Mouse (Mus musculus) heart, adult 2 months (tissue): Measurements from ENCODE around the gene Pgpep1l.

Source experiments
- CTCF ChIP-seq: fragments of 200-600 bp; IDR thresholded peaks from 2 replicates; pipeline ENCODE4 v1.8.1; 2022; ENCODE audit warnings: antibody characterized with exemption, mild to moderate bottlenecking, moderate library complexity
- POLR2A ChIP-seq: fragments of 200-500 bp; IDR thresholded peaks from 2 replicates; pipeline ENCODE4 v1.6.1; 2011; ENCODE audit warnings: mild to moderate bottlenecking, low read depth, low read length, control low read depth; ENCODE audit not compliant: insufficient read depth

DNA sequence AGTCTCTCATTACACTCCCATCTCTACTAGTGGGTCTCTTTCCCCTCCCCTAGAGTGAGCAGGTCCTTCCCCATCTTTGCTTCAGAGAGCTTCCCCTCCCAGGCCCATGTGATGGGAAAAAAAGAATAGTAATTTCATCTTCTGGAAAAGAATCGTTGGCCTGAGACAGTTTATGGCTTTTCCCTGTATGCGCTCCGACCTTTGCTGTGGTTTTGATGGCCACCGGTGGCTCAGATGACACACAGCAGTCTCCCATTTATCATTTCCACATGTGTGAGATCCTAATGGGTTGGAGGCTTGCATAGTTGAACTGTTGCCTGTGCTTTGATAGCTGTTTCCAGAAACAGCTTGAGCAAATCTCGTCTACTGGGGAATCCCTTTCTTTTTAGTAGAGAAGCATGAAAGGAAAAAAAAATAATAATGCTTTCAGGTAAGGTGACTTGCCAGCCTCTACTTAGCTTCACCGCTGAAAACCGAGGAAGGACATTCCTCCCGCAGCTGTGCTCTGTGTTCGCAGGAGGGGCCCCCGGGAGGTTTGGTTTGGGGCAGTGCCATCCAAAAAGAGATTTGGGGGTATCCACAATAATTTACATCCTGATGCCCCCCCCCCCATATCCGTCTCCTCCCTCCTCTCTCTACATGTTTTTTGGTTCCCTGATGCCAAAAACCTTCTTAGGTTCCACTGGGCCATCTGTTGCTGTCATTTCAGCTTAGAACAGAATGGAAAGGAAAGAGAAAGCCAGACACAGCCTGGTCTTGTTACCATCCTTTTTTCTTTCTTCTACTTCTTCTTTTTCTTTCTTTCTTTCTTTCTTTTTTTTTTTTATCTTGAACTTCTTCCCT lies 13.2 kb upstream of the Pgpep1l start:
- no peak for TF ChIP-seq POLR2A
- TF ChIP-seq CTCF, result no peak
